Mouse (Mus musculus): Measurements from ENCODE around the gene Dhrs13.
A peak's percentile ranks its signal among the peaks of the same experiment; 100 is the strongest.

The Dhrs13 gene

GRCm38 (mm10) chr11:78031947-78032808, at the start of gene Dhrs13:
Dhrs13 (plus strand) TSS chr11:78032280.
- DNase-seq (ENCODE audit: low read depth, low spot score), result peak; percentile 97

- peak; percentile 100 for DNase-seq (ENCODE audit: low read depth, low spot score)
These were observed 49.6 kb upstream of the Dhrs13 start, which contains the start of gene Phf12 for GRCm38 (mm10) chr11:77982441-77982905. Phf12 (plus strand) TSS chr11:77982754.

- no peak for DNase-seq (ENCODE audit: low read depth, low spot score)
These were observed 48.7 kb upstream of the Dhrs13 start for GRCm38 (mm10) chr11:77983191-77983936.

GRCm38 (mm10) chr11:77983937-77984835, 47.9 kb upstream of the Dhrs13 start:
- DNase-seq (ENCODE audit: low read depth, low spot score), result no peak

- no peak for DNase-seq (ENCODE audit: low read depth, low spot score)
These were observed 47.2 kb upstream of the Dhrs13 start for GRCm38 (mm10) chr11:77984836-77985231.

- no peak for DNase-seq (ENCODE audit: low read depth, low spot score)
These were observed 46.5 kb upstream of the Dhrs13 start for GRCm38 (mm10) chr11:77985541-77986065.

- no peak for DNase-seq (ENCODE audit: low read depth, low spot score)
These were observed 42.9 kb upstream of the Dhrs13 start for GRCm38 (mm10) chr11:77989071-77989690.

GRCm38 (mm10) chr11:77995556-77995955, 36.5 kb upstream of the Dhrs13 start:
- DNase-seq (ENCODE audit: low read depth, low spot score), result no peak

- no peak for DNase-seq (ENCODE audit: low read depth, low spot score)
These were observed 25.6 kb upstream of the Dhrs13 start for GRCm38 (mm10) chr11:78006446-78006845.

- DNase-seq (ENCODE audit: low read depth, low spot score), result no peak
These were observed 12.4 kb upstream of the Dhrs13 start for GRCm38 (mm10) chr11:78019676-78020075.

GRCm38 (mm10) chr11:78023607-78024006, 8.5 kb upstream of the Dhrs13 start:
- no peak for DNase-seq (ENCODE audit: low read depth, low spot score)

- no peak for DNase-seq (ENCODE audit: low read depth, low spot score)
These were observed 2.8 kb upstream of the Dhrs13 start for GRCm38 (mm10) chr11:78029240-78029639.

- DNase-seq (ENCODE audit: low read depth, low spot score), result no peak
These were observed 1.5 kb upstream of the Dhrs13 start for GRCm38 (mm10) chr11:78030600-78030999.

GRCm38 (mm10) chr11:78031389-78031788, 691 bp upstream of the Dhrs13 start:
- no peak for DNase-seq (ENCODE audit: low read depth, low spot score)

GRCm38 (mm10) chr11:78032809-78033195, 722 bp downstream of the Dhrs13 start:
- DNase-seq (ENCODE audit: low read depth, low spot score), result no peak

- DNase-seq (ENCODE audit: low read depth, low spot score), result no peak
These were observed 2.0 kb downstream of the Dhrs13 start for GRCm38 (mm10) chr11:78033931-78034617.

- DNase-seq (ENCODE audit: low read depth, low spot score), result no peak
These were observed 4.7 kb downstream of the Dhrs13 start for GRCm38 (mm10) chr11:78036791-78037190.

GRCm38 (mm10) chr11:78037831-78038752, 6.0 kb downstream of the Dhrs13 start, which contains the start of gene Flot2:
Flot2 (plus strand) TSS chr11:78037931.
- no peak for DNase-seq (ENCODE audit: low read depth, low spot score)

GRCm38 (mm10) chr11:78040878-78041277, 8.8 kb downstream of the Dhrs13 start:
- DNase-seq (ENCODE audit: low read depth, low spot score), result no peak

All from WW6 (cell line).